Mouse (Mus musculus): ENCODE measurements around the gene Mapk8ip3. TPM values are rescaled to one million over a fixed set of nuclear protein-coding genes. Genes with fewer than 3 reads are reported as not detected.
"Not testable (repeated sequence)": the region's sequence is repeated elsewhere in the genome, so short reads cannot be mapped to it uniquely, and the experiment has no call there.

Gene Mapk8ip3
- polyA plus RNA-seq, 1 experiment from 2014 or later: 66.3 TPM

DNA sequence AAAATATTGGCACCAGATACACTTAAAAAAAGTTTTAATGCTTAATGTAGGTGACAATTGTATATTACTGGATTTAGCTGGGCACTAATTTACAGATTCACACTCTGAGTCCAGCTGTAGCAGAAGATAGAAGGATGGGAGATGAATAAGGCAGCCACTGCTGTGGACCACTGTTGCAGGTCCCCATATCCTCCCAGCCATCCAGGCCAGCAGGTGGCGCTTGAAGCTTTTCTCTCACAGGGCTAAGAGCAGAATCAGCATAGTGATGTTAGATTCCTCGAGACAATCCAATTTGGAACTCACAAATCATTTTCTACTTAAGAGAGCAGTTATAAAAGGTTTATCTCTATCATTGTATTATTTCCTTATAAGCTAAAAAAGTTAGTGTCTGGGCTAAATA is 5.7 kb upstream of the Mapk8ip3 start:
- DNase-seq (ENCODE audit: low read depth, low spot score); in situ Hi-C loops (cut with MboI; ENCODE audit: low pct_unique_long_range_greater_than_20kb); POLR2A ChIA-PET; H3K27me3 ChIP-seq: not testable (repeated sequence)
- TF ChIP-seq CTCF (IDR thresholded peaks at IDR 0.05): peak; percentile 73
- ATAC-seq: peak; percentile 57
- CTCF ChIA-PET: interaction anchor here (0.7 to 1.0 kb wide), 4 partner anchors 8 to 39 kb away, joined by 3 to 6 read pairs (median 3); no protein-coding TSS in a partner anchor

DNA sequence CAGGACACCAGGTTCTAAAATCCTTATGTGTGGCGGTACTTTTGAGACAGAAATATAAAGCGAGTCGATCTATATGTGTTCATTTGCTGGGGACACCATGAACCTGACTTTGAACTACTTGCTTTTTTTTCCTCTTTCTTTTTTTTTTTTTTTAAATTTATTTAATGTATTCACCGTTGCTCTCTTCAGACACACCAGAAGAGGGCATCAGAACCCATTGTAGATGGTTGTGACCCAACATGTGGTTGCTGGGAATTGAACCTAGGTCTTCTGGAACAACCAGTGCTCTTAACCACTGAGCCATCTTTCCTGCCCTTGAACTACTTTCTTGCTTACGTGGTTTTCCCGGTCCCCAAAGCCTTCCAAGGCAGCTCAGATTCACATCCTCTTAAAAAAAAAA is 489 bp upstream of the Mapk8ip3 start:
- ATAC-seq (no peak), DNase-seq (ENCODE audit: low read depth, low spot score) (no peak)
- no peaks in the 10 kb centered on the region for H3K27me3 ChIP-seq
- POLR2A ChIA-PET: interaction anchor here (0.6 kb wide), 1 partner anchor 126 kb away, joined by 3 read pairs; no protein-coding TSS in a partner anchor
- no peak for TF ChIP-seq CTCF (IDR thresholded peaks at IDR 0.05)
- in situ Hi-C loops (cut with MboI; ENCODE audit: low pct_unique_long_range_greater_than_20kb): loop anchor here (5.0 kb wide), 1 partner anchor 80 kb away; the partner anchor contains the start of genes Cramp1l and Ift140
- CTCF ChIA-PET: interaction anchor here (1.6 kb wide), 1 partner anchor 23 kb away, joined by 3 read pairs; the partner anchor contains the start of gene Jpt2

DNA sequence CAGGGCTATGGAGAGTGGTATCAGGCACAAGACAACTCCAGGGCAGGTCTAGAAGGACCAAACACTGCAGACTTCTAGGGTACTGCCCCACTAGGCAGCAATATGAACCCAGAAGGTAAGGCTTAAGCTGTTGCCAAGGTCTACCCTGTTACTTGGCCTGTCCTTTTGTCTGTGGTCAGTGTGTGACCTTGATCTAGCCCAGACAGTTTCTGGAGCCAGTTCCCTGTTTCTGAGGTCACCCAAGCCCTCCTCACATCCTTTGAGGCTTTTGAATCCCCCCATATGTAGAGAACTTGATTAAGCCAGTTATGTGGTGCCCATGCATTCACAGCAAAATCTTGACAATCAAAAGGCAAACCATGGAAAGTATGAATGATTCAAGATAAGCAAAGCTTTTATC is 1.1 kb downstream of the Mapk8ip3 start:
- ATAC-seq: no peak
- TF ChIP-seq CTCF (IDR thresholded peaks at IDR 0.05): no peak
- DNase-seq (ENCODE audit: low read depth, low spot score): no peak
- ChIA-PET POLR2A (interaction anchor here (0.9 to 1.0 kb wide), 2 partner anchors 9 to 45 kb away, joined by 3 to 4 read pairs; no protein-coding TSS in a partner anchor), CTCF (interaction anchor here (0.8 to 1.5 kb wide), 2 partner anchors 16 to 18 kb away, joined by 3 to 4 read pairs; no protein-coding TSS in a partner anchor)
- in situ Hi-C loops (cut with MboI; ENCODE audit: low pct_unique_long_range_greater_than_20kb): loop anchor here (5.0 kb wide), 1 partner anchor 82 kb away; the partner anchor contains the start of genes Cramp1l and Ift140
- H3K27me3 ChIP-seq: no peaks in the 10 kb centered on the region

GRCm38 (mm10) chr17:24934926-24935325 is 1.9 kb downstream of the Mapk8ip3 start:
- ChIA-PET POLR2A (interaction anchor here (1.3 kb wide), 1 partner anchor 40 kb away, joined by 4 read pairs; the partner anchor contains the start of genes Eme2 and Mrps34), CTCF (interaction anchor here (0.8 to 1.5 kb wide), 3 partner anchors 14 to 18 kb away, joined by 3 to 4 read pairs (median 3); no protein-coding TSS in a partner anchor)
- ATAC-seq: peak; percentile 33
- DNase-seq (ENCODE audit: low read depth, low spot score): no peak
- in situ Hi-C loops (cut with MboI; ENCODE audit: low pct_unique_long_range_greater_than_20kb): loop anchor here (5.0 kb wide), 1 partner anchor 82 kb away; the partner anchor contains the start of genes Cramp1l and Ift140
- no peaks in the 10 kb centered on the region for H3K27me3 ChIP-seq
- TF ChIP-seq CTCF (IDR thresholded peaks at IDR 0.05): no peak

GRCm38 (mm10) chr17:24933163-24933562 is 3.6 kb downstream of the Mapk8ip3 start:
- ChIA-PET CTCF (interaction anchor here (1.8 kb wide), 1 partner anchor 30 kb away, joined by 5 read pairs; no protein-coding TSS in a partner anchor), POLR2A (no interaction called here)
- ATAC-seq (no peak), DNase-seq (ENCODE audit: low read depth, low spot score) (no peak)
- in situ Hi-C loops (cut with MboI; ENCODE audit: low pct_unique_long_range_greater_than_20kb): no loop called here
- TF ChIP-seq CTCF (IDR thresholded peaks at IDR 0.05): no peak
- H3K27me3 ChIP-seq: no peaks in the 10 kb centered on the region

GRCm38 (mm10) chr17:24932431-24932830 is 4.3 kb downstream of the Mapk8ip3 start:
- DNase-seq (ENCODE audit: low read depth, low spot score): no peak
- ChIA-PET CTCF (interaction anchor here (1.6 to 1.8 kb wide), 2 partner anchors 17 to 29 kb away, joined by 5 read pairs; no protein-coding TSS in a partner anchor), POLR2A (no interaction called here)
- TF ChIP-seq CTCF (IDR thresholded peaks at IDR 0.05): no peak
- in situ Hi-C loops (cut with MboI; ENCODE audit: low pct_unique_long_range_greater_than_20kb): no loop called here
- no peak for ATAC-seq
- H3K27me3 ChIP-seq: no peaks in the 10 kb centered on the region

- CTCF ChIA-PET: interaction anchor here (1.2 to 3.2 kb wide), 2 partner anchors 14 to 16 kb away, joined by 4 to 11 read pairs; no protein-coding TSS in a partner anchor
- H3K27me3 ChIP-seq: no peaks in the 10 kb centered on the region
- no peak for DNase-seq (ENCODE audit: low read depth, low spot score)
- in situ Hi-C loops (cut with MboI; ENCODE audit: low pct_unique_long_range_greater_than_20kb): no loop called here
- POLR2A ChIA-PET: interaction anchor here (1.3 kb wide), 1 partner anchor 8 kb away, joined by 4 read pairs; no protein-coding TSS in a partner anchor
- TF ChIP-seq CTCF (IDR thresholded peaks at IDR 0.05): no peak
- peak; percentile 74 for ATAC-seq
Measured at GRCm38 (mm10) chr17:24929506-24929905, 7.3 kb downstream of the Mapk8ip3 start.

DNA sequence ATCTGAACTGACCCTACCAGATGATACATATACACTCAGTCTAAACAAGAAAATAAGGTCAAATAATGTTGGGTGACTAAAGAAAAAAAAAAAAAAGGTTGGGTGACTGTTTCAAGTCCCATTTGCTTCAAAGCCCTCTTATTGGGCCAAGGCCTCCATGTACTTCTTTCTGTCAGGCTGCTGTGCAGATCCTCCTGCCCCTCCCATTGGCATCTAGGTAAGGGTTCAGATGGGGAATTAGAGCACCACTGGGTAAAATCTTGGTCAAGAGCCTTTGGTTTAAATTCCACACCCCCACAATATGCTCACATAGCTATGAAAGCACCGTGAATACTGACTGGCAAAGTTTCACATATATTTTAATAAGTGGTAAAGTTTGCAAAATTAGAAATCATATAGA is 13.5 kb downstream of the Mapk8ip3 start:
- in situ Hi-C loops (cut with MboI; ENCODE audit: low pct_unique_long_range_greater_than_20kb): no loop called here
- CTCF ChIA-PET: no interaction called here
- DNase-seq (ENCODE audit: low read depth, low spot score) (no peak), ATAC-seq (no peak)
- POLR2A ChIA-PET: interaction anchor here (0.7 kb wide), 1 partner anchor 26 kb away, joined by 5 read pairs; no protein-coding TSS in a partner anchor
- no peak for TF ChIP-seq CTCF (IDR thresholded peaks at IDR 0.05)
- no peaks in the 10 kb centered on the region for H3K27me3 ChIP-seq

DNA sequence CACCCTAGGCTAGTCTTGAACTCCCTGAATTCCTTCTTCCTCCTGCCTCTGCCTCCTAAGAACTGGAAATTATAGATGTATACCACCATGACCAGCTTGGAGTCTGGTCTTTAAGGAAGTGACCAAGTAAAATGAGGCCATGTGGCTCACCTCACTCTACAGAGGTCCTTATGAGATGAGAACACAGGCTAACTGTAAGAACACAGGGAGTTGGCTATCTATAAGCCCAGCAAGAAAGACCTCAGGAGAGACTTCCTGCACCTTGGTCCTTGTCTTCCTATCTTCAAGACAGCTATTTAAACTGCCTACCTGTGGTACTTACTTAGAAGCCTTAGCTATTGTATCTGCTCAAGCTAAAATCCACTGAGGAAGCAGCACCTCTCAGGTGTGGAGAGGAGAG is 22.8 kb downstream of the Mapk8ip3 start:
- CTCF ChIA-PET: interaction anchor here (1.0 kb wide), 1 partner anchor 16 kb away, joined by 4 read pairs; no protein-coding TSS in a partner anchor
- in situ Hi-C loops (cut with MboI; ENCODE audit: low pct_unique_long_range_greater_than_20kb): no loop called here
- no peak for TF ChIP-seq CTCF (IDR thresholded peaks at IDR 0.05)

DNA sequence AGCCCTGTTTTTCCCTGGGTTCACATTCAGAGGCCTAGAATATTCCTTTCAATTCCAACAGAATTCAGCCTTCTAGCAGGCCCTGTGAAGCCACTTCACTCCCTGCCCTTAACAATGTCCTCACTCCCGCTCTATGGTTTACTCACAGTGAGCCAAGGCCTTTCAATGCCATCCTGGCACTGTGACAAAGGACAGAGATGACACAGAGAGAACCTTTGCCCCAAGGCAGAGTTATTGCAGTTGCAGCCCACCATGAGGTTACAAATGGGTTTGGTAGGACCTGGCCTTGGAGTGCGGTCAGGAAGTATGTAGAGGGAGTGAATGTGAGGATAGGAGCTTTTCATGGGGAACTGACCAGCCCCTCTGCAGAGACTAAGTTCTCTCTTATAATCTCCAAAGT is 29.2 kb downstream of the Mapk8ip3 start:
- ChIA-PET CTCF (no interaction called here), POLR2A (no interaction called here)
- H3K27me3 ChIP-seq: no peaks in the 10 kb centered on the region
- DNase-seq (ENCODE audit: low read depth, low spot score): no peak
- no peak for TF ChIP-seq CTCF (IDR thresholded peaks at IDR 0.05)
- ATAC-seq: no peak
- in situ Hi-C loops (cut with MboI; ENCODE audit: low pct_unique_long_range_greater_than_20kb): no loop called here

More for the DNA sequence above, 22.8 kb downstream of the Mapk8ip3 start:
- POLR2A ChIA-PET: interaction anchor here (1.4 kb wide), 1 partner anchor 19 kb away, joined by 3 read pairs; the partner anchor contains the start of genes Eme2 and Mrps34
- ATAC-seq (no peak), DNase-seq (ENCODE audit: low read depth, low spot score) (no peak)
- H3K27me3 ChIP-seq: no peaks in the 10 kb centered on the region

- TF ChIP-seq CTCF (IDR thresholded peaks at IDR 0.05): no peak
- ATAC-seq (no peak), DNase-seq (ENCODE audit: low read depth, low spot score) (no peak)
- ChIA-PET CTCF (interaction anchor here (0.6 to 1.7 kb wide), 5 partner anchors 12 to 58 kb away, joined by 3 to 5 read pairs (median 3); no protein-coding TSS in a partner anchor), POLR2A (interaction anchor here (2.3 kb wide), 1 partner anchor 11 kb away, joined by 5 read pairs; no protein-coding TSS in a partner anchor)
- no peaks in the 10 kb centered on the region for H3K27me3 ChIP-seq
- in situ Hi-C loops (cut with MboI; ENCODE audit: low pct_unique_long_range_greater_than_20kb): no loop called here
Measured at GRCm38 (mm10) chr17:24903767-24904166, 33.0 kb downstream of the Mapk8ip3 start.

Measured in Patski (cell line).